Mouse (Mus musculus) embryonic fibroblast, embryonic 13.5 days (primary cell): ENCODE data around the gene Tnpo3.

Experiments
- CTCF ChIP-seq: IDR thresholded peaks from 2 replicates; pipeline ENCODE4 v1.5.1; 2011; ENCODE audit warnings: mild to moderate bottlenecking, control low read depth, low read length, moderate library complexity, borderline replicate concordance; ENCODE audit not compliant: insufficient read depth
- POLR2A ChIP-seq: IDR thresholded peaks from 2 replicates; pipeline ENCODE4 v1.6.1; 2011; ENCODE audit warnings: low read depth, mild to moderate bottlenecking, control low read depth, low read length, moderate library complexity

- TF ChIP-seq POLR2A, result no peak
- TF ChIP-seq CTCF, result no peak
These were observed 12.6 kb upstream of the Tnpo3 start for GRCm38 (mm10) chr6:29622273-29622672.
